Mouse (Mus musculus) kidney, postnatal 36 days (tissue): ENCODE measurements around the gene Abhd17c.
"Not testable (repeated sequence)": the region's sequence is repeated elsewhere in the genome, so short reads cannot be mapped to it uniquely, and the experiment has no call there.

Experiments used
- DNase-seq, 2 experiments: peaks; one replicate each; pipeline ENCODE4 v3.0.0; 2021 to 2022; ENCODE audit warnings: mixed read lengths in 2 of 2

Gene Abhd17c

DNA sequence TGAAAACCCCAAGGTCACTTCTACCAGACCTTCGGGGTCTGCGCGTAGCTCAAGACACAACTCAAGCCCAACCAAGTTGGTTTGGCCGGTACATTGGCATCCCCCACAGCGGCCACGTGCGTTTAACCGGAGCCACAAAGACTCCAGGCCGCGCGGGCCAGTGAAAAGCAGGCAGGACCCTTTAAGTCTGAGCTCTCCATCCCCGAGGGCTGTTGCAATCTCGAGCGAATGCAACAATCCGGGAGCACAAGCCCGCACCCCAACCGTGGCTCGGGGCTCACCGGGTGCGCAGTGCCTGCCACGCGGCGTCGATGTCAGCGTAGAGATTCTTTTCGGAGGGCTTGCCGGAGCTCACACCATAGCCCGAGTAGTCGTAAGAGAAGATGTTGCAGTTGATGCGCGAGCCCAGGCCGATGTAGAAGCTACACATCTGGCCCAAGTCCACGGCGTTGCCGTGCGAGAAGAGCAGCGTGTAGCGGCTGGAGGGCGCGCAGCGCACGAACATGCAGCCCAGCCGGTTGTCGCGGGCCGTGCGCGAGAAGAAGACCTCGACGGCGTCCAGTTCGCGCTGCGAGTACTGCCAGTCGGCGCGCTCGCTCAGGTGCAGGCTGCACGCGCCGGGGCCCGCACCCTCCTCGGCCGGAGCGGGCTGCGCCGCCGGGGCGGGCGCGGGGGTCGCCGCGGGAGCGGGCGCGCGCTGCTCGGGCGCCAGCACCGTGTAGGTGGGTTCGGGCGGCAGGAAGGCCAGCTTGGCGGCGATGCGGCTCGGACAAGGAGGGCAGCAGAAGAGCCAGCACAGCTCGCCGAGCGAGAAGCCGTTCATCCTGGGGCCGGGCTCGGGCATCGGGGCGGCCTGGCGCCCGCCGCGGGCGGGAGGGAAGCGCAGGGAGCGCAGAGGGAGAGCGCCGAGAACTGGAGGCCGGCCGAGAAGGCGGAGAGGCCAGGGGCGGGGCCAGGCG is at the start of gene Abhd17c:
Gene Abhd17c (minus strand): TSS at position 893 of the 959 bp plus-strand sequence.
- peak in 1 of 2 experiments; percentile 68 for DNase-seq

DNA sequence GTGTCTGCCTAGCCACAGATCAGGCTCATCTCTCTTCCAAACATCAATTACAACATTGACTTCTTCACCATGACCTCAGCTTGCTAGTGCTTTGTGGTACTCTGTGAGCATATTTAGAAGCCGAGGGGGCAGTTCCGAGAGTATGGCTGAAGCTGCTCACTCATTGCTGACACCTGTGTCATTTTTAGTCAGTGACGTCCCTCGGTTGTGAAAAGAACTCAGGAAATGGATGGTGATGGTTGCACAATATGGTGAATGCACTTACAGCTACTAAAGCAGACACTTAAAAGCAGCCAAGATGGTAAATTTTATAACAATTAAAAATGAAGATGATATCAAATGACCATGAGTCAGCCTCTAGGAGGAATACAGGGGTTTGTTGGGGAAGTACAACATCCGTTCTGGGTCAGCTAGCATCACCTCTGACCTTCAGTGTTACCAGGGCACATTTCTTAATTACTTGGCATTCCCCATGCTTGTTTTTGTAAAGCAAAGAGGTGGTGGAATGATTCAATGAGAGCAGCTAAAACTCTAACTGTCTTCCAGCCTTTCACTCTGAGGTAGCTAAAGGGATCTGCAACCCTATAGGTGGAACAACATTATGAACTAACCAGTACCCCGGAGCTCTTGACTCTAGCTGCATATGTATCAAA is 45.6 kb upstream of the Abhd17c start:
- DNase-seq = no peak

- no peak for DNase-seq
Observed at GRCm38 (mm10) chr7:84196221-84196620, 44.5 kb upstream of the Abhd17c start.

GRCm38 (mm10) chr7:84192256-84192655 is 40.6 kb upstream of the Abhd17c start:
- DNase-seq = no peak

- no peak for DNase-seq
Observed at GRCm38 (mm10) chr7:84191476-84191875, 39.8 kb upstream of the Abhd17c start.

- no peak for DNase-seq
Observed at GRCm38 (mm10) chr7:84188196-84188595, 36.5 kb upstream of the Abhd17c start.

DNA sequence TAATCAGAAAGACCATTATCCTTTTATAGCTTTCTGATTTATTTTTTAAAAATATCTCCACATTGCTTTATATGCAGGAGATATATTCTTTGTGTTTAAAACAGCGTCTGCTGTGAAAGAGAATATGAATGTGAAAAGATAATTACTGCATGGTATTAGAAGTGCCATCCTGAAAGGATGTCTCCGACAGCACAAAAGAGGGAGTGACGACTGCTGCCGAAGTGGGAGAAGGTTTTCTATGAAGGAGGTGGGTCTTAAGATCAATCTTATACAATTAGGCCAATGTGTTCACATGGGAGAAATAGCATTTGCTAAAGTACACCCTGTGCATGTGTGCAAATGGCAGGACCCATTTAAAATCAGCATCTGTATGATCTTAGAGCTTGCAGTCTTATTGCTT is 33.5 kb upstream of the Abhd17c start:
- DNase-seq = no peak

DNA sequence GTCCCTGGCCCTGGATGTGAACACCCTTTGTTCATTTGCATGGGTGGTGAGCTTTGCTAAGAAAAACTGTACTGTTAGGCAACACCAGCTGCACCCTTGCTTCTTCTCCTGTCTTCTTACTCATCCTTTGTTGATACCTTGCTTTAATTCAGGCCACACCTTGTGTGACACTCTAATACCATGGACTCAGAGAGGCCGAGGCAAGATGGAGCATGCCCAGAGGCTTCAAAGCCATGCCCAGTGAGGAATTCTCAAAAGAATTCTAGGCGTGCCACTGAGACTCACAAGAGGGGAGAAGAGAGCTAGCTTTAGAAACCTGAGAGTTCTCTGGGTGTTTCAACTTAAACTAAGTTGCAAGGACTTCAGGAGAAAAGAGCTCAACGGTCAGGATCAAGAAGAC is 33.0 kb upstream of the Abhd17c start:
- DNase-seq = no peak

DNA sequence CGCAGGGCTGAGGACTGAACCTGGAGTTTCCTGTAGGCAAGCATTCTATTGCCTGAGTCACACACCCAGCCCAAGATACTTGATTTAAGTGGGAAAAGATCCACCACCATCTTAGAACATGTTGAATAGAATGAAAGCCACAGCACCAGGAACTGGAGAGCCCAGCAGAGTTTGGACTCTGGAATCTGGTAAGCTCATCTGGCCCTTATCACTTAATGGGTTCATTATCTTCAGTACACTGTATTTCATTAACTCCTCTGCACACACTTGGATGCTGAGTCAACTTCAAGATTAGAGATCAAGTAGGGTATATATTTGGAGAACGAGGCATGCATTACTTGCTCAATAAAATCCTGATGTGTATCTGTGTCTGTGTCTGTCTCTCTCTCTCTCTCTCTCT is 27.1 kb upstream of the Abhd17c start:
- not testable (repeated sequence) for DNase-seq

DNA sequence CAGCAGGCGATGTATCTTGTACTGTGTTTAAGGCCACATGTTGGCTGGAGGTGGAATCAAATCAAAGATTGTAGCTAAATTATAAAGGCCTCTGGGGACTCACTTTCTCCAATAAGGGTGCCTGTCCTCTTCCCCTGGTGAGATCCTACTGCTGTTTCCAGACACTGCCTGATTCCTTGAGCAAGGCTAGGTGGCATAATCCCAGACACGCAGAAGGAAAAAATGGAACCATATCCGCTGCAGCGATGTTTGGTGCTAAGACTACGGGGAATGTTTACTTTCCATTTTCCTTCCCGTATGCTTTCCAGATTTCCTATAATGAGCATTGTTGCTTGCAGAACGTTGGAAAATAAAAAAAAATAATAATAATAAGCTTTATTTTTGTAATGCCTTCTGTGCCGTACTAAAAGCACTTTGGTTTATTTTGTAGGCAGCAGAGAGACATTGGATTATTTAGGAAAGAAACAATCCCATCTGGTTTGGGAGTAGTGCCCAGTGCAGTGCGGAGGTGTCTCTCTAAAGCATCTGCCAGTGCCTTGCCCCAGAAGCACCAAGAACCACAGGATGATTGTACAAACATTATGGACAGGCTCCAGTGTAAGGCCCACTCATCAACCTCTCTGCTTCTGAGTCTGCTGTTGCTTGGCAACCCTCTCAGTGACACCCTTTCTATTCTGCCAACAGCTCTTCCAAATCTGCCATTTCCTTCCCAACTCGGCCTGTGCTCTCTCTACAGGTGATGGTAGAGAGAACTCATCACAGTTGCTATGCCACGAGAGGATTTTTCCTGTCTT is 23.2 kb upstream of the Abhd17c start:
- no peak for DNase-seq

DNA sequence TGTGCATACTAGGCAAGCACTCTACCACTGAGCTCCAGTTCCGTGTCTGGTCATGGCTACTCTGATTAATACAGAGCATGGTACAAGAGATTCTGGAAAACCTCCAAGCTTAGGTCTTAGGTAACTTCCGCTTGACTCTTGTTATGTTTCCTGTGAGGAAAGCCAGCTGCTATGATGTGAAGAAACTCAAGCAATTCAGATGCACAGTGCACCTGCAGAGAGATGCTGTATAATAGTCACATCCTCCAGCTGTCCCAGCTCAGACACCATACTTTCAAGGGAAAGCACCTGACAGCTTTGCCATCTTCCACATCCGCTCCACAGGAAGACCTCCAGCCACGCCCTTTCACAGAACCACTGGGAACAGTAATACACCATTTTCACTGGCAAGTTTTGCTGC is 21.7 kb upstream of the Abhd17c start:
- no peak for DNase-seq

DNA sequence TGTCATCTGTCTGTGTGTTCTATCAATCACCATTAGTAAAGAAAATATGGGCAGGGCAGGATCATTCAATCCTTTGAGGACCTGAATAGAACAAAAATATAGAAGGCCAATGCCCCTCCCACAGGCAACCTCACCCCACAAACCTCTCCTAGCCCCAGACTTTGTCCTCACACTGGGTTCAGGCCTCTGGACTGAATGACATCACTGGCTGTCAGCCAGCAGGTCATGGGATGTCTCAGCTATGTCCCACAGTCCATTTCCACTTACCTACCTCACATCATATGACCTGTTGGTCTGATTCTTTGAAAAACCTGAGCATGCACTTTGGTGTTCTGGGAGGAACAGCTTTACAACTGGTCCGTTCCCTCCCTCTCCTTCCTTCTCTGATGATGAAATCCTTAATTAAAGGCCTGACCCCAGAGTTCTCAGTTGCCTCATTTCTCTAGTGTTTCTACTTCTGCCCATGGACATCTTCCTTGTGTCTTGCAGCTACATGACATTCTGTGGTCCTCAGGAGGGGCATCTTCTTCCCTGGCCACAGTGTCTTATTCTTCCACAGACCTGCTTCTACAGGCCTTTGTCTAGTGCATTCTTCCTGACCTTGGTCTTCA is 19.6 kb upstream of the Abhd17c start:
- DNase-seq = peak; percentile 94

- DNase-seq = no peak
Observed at GRCm38 (mm10) chr7:84168355-84168754, 16.7 kb upstream of the Abhd17c start.

- DNase-seq = peak in 1 of 2 experiments; percentile 48
Observed at GRCm38 (mm10) chr7:84166721-84167419, 15.2 kb upstream of the Abhd17c start.

- DNase-seq = no peak
Observed at GRCm38 (mm10) chr7:84166007-84166406, 14.3 kb upstream of the Abhd17c start.

- DNase-seq = no peak
Observed at GRCm38 (mm10) chr7:84165288-84165687, 13.6 kb upstream of the Abhd17c start.

GRCm38 (mm10) chr7:84164880-84165279 is 13.2 kb upstream of the Abhd17c start:
- peak in 1 of 2 experiments; percentile 42 for DNase-seq

DNA sequence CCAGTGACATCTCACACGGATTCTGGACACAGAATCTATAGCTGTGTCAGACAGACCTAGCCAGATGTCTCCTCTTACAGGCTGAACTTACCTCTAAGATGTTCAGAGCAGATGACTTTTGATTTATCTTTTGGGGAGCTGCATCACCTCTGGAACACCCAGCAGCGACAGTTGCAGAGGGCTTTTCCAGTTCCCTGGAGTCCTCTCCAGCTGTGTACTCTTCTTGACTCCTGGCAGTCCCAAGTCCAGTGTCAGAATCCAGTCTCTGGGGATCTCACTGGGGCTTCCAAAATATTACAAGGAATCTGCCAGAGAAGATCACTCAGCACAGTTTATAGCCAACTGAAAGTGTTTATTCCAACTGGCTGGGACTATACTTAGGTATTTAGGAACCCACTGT is 12.7 kb upstream of the Abhd17c start:
- DNase-seq = no peak

- no peak for DNase-seq
Observed at GRCm38 (mm10) chr7:84163585-84163984, 11.9 kb upstream of the Abhd17c start.

DNA sequence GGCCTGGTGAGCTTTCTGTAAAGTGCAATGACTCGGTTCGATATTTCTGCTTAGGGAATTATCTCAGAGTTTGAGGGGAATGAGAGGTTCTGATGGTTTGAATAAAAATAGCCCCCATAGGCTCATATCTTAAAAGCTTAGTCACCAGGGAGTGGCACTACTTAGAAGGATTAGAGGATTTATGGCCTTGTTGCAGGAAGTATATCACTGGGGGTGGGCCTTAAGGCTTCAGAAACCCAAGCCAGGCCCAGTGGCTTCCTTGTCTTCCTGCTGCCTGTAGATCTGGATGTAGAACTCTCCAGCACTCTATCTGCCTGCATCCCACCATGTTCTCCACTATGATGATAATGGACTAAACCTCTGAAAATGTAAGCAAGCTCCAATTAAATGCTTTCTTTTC is 7.7 kb upstream of the Abhd17c start:
- DNase-seq = no peak

DNA sequence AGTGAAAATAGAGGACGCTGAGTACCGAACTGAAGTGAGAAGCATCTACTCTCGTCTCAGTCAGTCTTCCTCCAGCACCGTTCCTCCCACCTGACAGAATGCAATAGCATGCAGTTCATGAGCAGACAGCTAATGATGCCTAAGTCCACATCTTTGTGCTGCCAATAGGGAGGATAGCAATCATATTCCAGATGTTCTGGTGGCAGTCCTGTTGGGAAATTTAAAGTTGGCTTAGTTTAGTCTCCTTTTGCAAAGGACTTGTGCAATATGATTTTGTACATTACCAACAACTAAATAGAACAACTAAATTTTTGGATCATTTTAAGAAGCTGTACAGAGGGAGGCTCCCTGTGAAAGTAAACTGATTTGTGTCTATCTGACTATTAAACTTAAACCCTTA is 2.1 kb upstream of the Abhd17c start:
- DNase-seq = no peak

GRCm38 (mm10) chr7:84152821-84153220 is 1.1 kb upstream of the Abhd17c start:
- DNase-seq = no peak
